Mouse (Mus musculus): ENCODE measurements around the gene Hsd17b14. TPM values are rescaled to one million over a fixed set of nuclear protein-coding genes. Genes with fewer than 3 reads are reported as not detected.
"Not testable (repeated sequence)": the region's sequence is repeated elsewhere in the genome, so short reads cannot be mapped to it uniquely, and the experiment has no call there.

The Hsd17b14 gene
- polyA plus RNA-seq, 1 experiment from 2014 or later: not detected

DNA sequence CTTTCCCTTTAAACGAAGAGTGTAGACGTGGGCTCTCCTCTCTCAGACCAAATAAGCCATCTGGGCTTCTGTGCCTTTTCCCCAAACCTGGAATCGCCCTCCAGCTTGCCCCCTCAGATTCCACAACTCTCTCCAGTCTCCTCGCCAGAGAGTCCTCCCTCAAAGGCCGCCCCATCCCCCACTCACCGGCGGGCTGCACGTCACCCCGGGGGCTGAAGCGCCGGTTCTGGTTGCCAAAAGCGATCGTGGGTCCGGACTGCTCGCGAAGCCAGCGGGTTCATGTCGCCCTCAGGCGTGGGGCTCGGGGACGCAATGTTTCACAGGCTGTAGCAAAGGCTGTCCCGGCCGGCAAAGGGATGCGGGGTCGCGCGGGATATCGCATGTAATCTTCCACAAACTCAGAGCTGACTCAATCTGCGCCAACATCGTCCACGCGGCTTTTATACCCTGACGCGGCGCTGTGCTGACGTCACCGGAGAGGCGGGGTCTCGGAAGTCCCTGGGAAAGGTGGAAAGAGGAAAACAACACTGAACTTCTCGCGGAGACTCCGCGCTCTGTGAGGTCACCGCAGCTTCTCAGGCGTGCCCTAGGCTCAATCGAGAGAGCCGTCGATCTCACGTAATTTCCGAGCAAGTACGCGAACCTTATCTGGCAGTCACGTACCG is 28.8 kb upstream of the Hsd17b14 start, which contains the start of the genes Ppp1r15a and Plekha4:
TSS of gene Ppp1r15a (minus strand) at position 460 of the 665 bp plus-strand sequence.
TSS of gene Plekha4 (plus strand) at position 522 of the 665 bp plus-strand sequence.
- no peaks in the 10 kb centered on the region for H3K27me3 ChIP-seq (ENCODE audit: control insufficient read depth, insufficient read depth, low read length)
- H3K4me2 ChIP-seq (ENCODE audit: low read length): peak within 1 kb of the TSS; percentile 89
- under 1% methylated on average over 54 of the region's 54 CpGs for WGBS
- H3K9ac ChIP-seq (replicated peaks; ENCODE audit: low read length): peak within 1 kb of the TSS; percentile 81
- H3K9me3 ChIP-seq (ENCODE audit: control insufficient read depth, low read length): no peaks in the 10 kb centered on the region
- peak within 1 kb of the TSS; percentile 68 for H3K4me3 ChIP-seq (replicated peaks; ENCODE audit: low read depth, low read length)
- DNase-seq: peak; percentile 94
- H3K36me3 ChIP-seq (ENCODE audit: control insufficient read depth, insufficient read depth, low read length): no peaks in the 10 kb centered on the region
- peak within 1 kb of the TSS; percentile 74 for H3K27ac ChIP-seq (replicated peaks; ENCODE audit: low read depth, low read length)
- H3K4me1 ChIP-seq (ENCODE audit: control insufficient read depth, insufficient read depth, low read length): peaks cover 12% of the 10 kb centered on the region
- ATAC-seq (ENCODE audit: low FRiP score, low TSS enrichment): peak; percentile 82

DNA sequence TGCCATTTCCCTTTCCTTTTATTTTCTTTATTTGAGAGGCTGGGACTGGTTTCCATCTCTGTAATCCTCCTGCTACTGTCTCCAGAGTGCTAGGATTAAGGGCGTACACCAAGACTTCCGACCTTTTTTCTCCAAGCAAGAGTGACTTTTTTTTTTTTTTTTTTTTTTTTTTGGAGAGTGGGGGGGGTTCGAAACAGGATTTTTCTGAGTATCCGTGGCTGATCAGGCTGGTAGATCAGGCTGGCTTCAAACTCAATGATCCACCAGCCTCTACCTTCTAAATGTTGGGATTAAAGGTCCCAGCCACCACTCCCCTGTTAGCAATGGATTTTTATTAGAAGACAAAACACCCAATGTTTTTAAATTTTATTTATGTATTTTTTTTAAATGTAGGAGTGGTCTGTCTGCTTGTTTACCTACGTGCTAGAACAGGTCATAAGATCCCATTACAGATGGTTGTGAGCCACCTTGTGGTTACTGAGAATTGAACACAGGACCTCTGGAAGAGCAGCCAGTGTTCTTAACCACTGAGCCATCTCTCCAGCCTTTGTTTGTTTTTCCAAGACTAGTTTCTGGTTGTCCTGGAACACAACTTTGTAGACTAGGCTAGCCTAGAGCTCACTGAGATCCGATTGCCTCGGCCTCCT is 28.1 kb upstream of the Hsd17b14 start:
- Histone ChIP-seq H3K4me3 (replicated peaks; ENCODE audit: low read depth, low read length) (peak overlapping the region; percentile 68), H3K27me3 (ENCODE audit: control insufficient read depth, insufficient read depth, low read length) (no peaks in the 10 kb centered on the region), H3K4me1 (ENCODE audit: control insufficient read depth, insufficient read depth, low read length) (peaks cover 12% of the 10 kb centered on the region), H3K9me3 (ENCODE audit: control insufficient read depth, low read length) (no peaks in the 10 kb centered on the region), H3K36me3 (ENCODE audit: control insufficient read depth, insufficient read depth, low read length) (no peaks in the 10 kb centered on the region), H3K9ac (replicated peaks; ENCODE audit: low read length) (peak overlapping the region; percentile 81; the same call in 1 of the 2 replicates), H3K27ac (replicated peaks; ENCODE audit: low read depth, low read length) (0 out of 2 replicates have a peak overlapping the region, but pooled peaks have one; percentile 52), H3K4me2 (ENCODE audit: low read length) (peak overlapping the region; percentile 89)
- WGBS: 30% methylated on average over 7 of the region's 7 CpGs
- ATAC-seq (ENCODE audit: low FRiP score, low TSS enrichment) (no peak), DNase-seq (no peak)

- 93% methylated on average over 6 of the region's 6 CpGs for WGBS
- not testable (repeated sequence) for H3K9ac ChIP-seq (replicated peaks; ENCODE audit: low read length); H3K27me3 ChIP-seq (ENCODE audit: control insufficient read depth, insufficient read depth, low read length); DNase-seq; H3K9me3 ChIP-seq (ENCODE audit: control insufficient read depth, low read length); H3K36me3 ChIP-seq (ENCODE audit: control insufficient read depth, insufficient read depth, low read length); ATAC-seq (ENCODE audit: low FRiP score, low TSS enrichment); H3K4me3 ChIP-seq (replicated peaks; ENCODE audit: low read depth, low read length); H3K27ac ChIP-seq (replicated peaks; ENCODE audit: low read depth, low read length); H3K4me2 ChIP-seq (ENCODE audit: low read length)
- peaks cover 10% of the 10 kb centered on the region for H3K4me1 ChIP-seq (ENCODE audit: control insufficient read depth, insufficient read depth, low read length)
Measured at GRCm38 (mm10) chr7:45527169-45527568, 27.5 kb upstream of the Hsd17b14 start.

DNA sequence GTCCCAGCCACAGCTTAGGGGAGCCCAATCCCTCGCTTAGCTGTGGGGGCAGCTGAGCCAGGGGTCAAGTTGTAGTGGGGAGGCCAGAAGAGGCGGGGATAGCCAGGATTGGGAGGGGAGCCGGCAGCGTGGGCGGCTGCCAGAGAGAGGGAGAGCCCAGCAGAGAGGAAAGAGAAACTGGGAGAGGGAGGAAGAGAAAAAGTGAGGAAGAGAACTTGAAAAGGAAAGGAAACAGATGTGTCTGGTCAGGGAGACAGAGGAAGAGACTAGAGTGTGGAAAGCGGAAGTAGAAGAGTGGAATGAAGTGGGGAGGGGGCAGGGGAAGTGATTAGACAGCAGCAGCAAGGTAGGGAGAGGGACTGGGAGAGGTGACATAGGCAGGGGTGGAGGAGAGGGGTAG is 25.2 kb upstream of the Hsd17b14 start:
- H3K27ac ChIP-seq (replicated peaks; ENCODE audit: low read depth, low read length): no peak overlapping the region
- H3K4me2 ChIP-seq (ENCODE audit: low read length): no peak overlapping the region
- no peaks in the 10 kb centered on the region for H3K27me3 ChIP-seq (ENCODE audit: control insufficient read depth, insufficient read depth, low read length)
- ATAC-seq (ENCODE audit: low FRiP score, low TSS enrichment) (no peak), DNase-seq (no peak)
- H3K4me3 ChIP-seq (replicated peaks; ENCODE audit: low read depth, low read length): no peak overlapping the region
- WGBS: 32% methylated on average over 6 of the region's 6 CpGs
- H3K4me1 ChIP-seq (ENCODE audit: control insufficient read depth, insufficient read depth, low read length): peaks cover 9% of the 10 kb centered on the region
- H3K36me3 ChIP-seq (ENCODE audit: control insufficient read depth, insufficient read depth, low read length): no peaks in the 10 kb centered on the region
- no peak overlapping the region for H3K9ac ChIP-seq (replicated peaks; ENCODE audit: low read length)
- H3K9me3 ChIP-seq (ENCODE audit: control insufficient read depth, low read length): no peaks in the 10 kb centered on the region

- no peaks in the 10 kb centered on the region for H3K9me3 ChIP-seq (ENCODE audit: control insufficient read depth, low read length)
- no peak overlapping the region for H3K27ac ChIP-seq (replicated peaks; ENCODE audit: low read depth, low read length)
- 85% methylated on average over 2 of the region's 2 CpGs for WGBS
- DNase-seq (no peak), ATAC-seq (ENCODE audit: low FRiP score, low TSS enrichment) (no peak)
- H3K4me3 ChIP-seq (replicated peaks; ENCODE audit: low read depth, low read length): no peak overlapping the region
- H3K4me2 ChIP-seq (ENCODE audit: low read length): no peak overlapping the region
- H3K9ac ChIP-seq (replicated peaks; ENCODE audit: low read length): no peak overlapping the region
- H3K36me3 ChIP-seq (ENCODE audit: control insufficient read depth, insufficient read depth, low read length): no peaks in the 10 kb centered on the region
- H3K4me1 ChIP-seq (ENCODE audit: control insufficient read depth, insufficient read depth, low read length): 0 out of 2 replicates have a peak, but pooled peaks cover under 1% of the 10 kb centered on the region
- no peaks in the 10 kb centered on the region for H3K27me3 ChIP-seq (ENCODE audit: control insufficient read depth, insufficient read depth, low read length)
Measured at GRCm38 (mm10) chr7:45530643-45531042, 24.1 kb upstream of the Hsd17b14 start.

GRCm38 (mm10) chr7:45535676-45536075 is 19.0 kb upstream of the Hsd17b14 start:
- 87% methylated on average over 1 of the region's 1 CpGs for WGBS
- H3K9ac ChIP-seq (replicated peaks; ENCODE audit: low read length): no peak overlapping the region
- no peak overlapping the region for H3K4me2 ChIP-seq (ENCODE audit: low read length)
- no peaks in the 10 kb centered on the region for H3K27me3 ChIP-seq (ENCODE audit: control insufficient read depth, insufficient read depth, low read length)
- DNase-seq (no peak), ATAC-seq (ENCODE audit: low FRiP score, low TSS enrichment) (no peak)
- H3K4me1 ChIP-seq (ENCODE audit: control insufficient read depth, insufficient read depth, low read length): peaks cover 6% of the 10 kb centered on the region; the same call in 1 of the 2 replicates
- H3K36me3 ChIP-seq (ENCODE audit: control insufficient read depth, insufficient read depth, low read length): no peaks in the 10 kb centered on the region
- no peak overlapping the region for H3K27ac ChIP-seq (replicated peaks; ENCODE audit: low read depth, low read length)
- H3K9me3 ChIP-seq (ENCODE audit: control insufficient read depth, low read length): no peaks in the 10 kb centered on the region
- H3K4me3 ChIP-seq (replicated peaks; ENCODE audit: low read depth, low read length): no peak overlapping the region

DNA sequence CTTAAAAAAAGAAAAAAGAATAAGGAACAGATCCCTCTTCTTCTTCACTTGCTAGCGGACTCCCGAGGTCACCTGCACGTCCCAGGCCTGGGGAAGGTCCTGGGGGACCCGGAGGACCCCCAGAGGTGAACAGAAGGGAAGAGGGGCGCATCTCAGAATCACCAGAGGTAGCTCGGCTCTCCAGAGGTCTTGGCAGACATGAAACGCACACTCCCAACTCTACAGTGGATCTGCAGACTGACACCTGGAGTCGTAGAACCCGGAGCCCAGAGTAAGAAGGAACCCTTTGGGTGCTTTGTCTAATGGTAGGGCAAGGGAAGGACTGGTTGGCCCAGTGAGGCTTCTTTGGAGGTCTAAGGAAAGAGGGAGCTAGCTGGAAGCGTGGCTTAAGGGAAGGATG is 17.1 kb upstream of the Hsd17b14 start:
- Histone ChIP-seq H3K27me3 (ENCODE audit: control insufficient read depth, insufficient read depth, low read length) (no peaks in the 10 kb centered on the region), H3K4me1 (ENCODE audit: control insufficient read depth, insufficient read depth, low read length) (peaks cover 6% of the 10 kb centered on the region; the same call in 1 of the 2 replicates), H3K4me3 (replicated peaks; ENCODE audit: low read depth, low read length) (peak overlapping the region; percentile 54), H3K4me2 (ENCODE audit: low read length) (peak overlapping the region; percentile 84), H3K36me3 (ENCODE audit: control insufficient read depth, insufficient read depth, low read length) (no peaks in the 10 kb centered on the region), H3K9ac (replicated peaks; ENCODE audit: low read length) (peak overlapping the region; percentile 72; the same call in 1 of the 2 replicates), H3K27ac (replicated peaks; ENCODE audit: low read depth, low read length) (no peak overlapping the region), H3K9me3 (ENCODE audit: control insufficient read depth, low read length) (no peaks in the 10 kb centered on the region)
- ATAC-seq (ENCODE audit: low FRiP score, low TSS enrichment): no peak
- 79% methylated on average over 10 of the region's 10 CpGs for WGBS
- DNase-seq: no peak

DNA sequence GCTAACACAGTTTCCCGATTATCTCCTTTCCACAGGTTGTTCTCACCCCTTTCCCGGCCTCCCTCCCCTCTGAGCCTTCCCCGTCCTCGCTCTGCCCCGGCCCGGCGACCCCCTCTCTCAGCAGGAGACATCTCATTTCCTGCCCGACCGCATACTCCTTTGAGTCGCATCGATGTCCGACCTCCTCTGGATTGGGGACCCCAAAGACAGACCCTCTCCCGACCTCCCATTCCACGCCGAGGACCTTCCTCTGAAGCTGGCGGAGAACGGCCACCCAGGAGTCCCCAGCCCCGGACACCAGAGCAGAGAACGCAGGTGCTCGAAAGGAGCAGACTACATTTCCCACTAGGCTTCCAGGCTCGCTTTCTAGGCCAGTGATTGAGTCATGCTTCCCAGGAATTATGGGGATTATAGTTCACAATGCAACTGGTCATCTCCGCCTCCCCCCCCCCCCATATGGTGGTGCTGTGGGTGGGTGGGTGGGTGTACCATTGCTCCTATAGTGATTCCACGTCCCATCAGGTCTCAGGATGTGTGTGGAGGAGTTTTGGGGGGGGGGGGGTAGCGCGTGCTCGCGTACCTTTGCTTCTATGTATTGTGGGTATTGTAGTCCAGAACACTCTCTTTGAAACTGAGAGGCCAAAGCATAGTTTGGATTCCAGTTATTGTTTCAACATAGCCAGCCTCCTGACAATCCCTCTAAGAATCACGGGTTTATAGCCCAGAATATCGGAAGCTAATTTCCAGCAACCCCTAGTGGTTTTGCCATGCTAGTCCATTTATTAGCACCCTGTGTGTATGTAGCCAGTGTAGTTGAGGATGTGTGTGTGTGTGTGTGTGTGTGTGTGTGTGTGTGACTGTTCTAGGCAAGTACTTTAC is 16.3 kb upstream of the Hsd17b14 start:
- peak overlapping the region; percentile 33; the same call in 1 of the 2 replicates for H3K27ac ChIP-seq (replicated peaks; ENCODE audit: low read depth, low read length)

More for the DNA sequence above, 16.3 kb upstream of the Hsd17b14 start:
- ATAC-seq (ENCODE audit: low FRiP score, low TSS enrichment): peak; percentile 83
- 4% methylated on average over 28 of the region's 29 CpGs for WGBS
- Histone ChIP-seq H3K4me1 (ENCODE audit: control insufficient read depth, insufficient read depth, low read length) (peaks cover 6% of the 10 kb centered on the region; the same call in 1 of the 2 replicates), H3K9ac (replicated peaks; ENCODE audit: low read length) (peak overlapping the region; percentile 72), H3K27me3 (ENCODE audit: control insufficient read depth, insufficient read depth, low read length) (no peaks in the 10 kb centered on the region), H3K4me2 (ENCODE audit: low read length) (peak overlapping the region; percentile 84), H3K9me3 (ENCODE audit: control insufficient read depth, low read length) (no peaks in the 10 kb centered on the region), H3K4me3 (replicated peaks; ENCODE audit: low read depth, low read length) (peak overlapping the region; percentile 54), H3K36me3 (ENCODE audit: control insufficient read depth, insufficient read depth, low read length) (no peaks in the 10 kb centered on the region)
- DNase-seq: peak; percentile 87

Measured in midbrain, embryonic 14.5 days (tissue).